Mouse (Mus musculus) neutrophil, adult 83 days (primary cell): ENCODE data around the gene Olfr586. TPM values are rescaled to one million over a fixed set of nuclear protein-coding genes. Genes with fewer than 3 reads are reported as not detected.

Source experiments
- total RNA-seq, 2 experiments: library from RNA; stranded (reverse); gene quantifications; one replicate each; pipeline ENCODE4 v1.2.4; 2023

Gene Olfr586
- not detected for total RNA-seq

GRCm38 (mm10) chr7:103125538-103125937 lies at the start of gene Olfr586:
Gene Olfr586, minus strand, starts transcription at chr7:103125638.

DNA sequence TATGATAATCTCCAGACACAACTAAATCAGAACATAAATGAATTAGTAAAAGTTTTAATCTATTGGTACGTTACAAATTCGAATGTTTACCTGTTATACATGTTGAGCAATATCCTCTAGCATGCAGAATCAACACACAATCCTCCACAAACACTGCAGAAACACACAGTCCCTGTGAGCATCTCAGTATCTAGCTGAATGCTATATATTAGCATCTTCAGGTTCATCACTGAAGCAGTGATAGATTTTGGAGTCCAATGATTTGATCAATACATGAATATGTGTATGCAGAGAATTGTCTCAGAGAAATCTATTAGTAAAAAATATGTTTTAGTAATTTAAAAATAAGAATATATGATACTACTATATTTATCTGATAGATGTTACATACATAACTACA lies 30.8 kb upstream of the Olfr586 start, which contains the start of gene Olfr589:
TSS of gene Olfr589 (minus strand) at position 101 of the 400 bp plus-strand sequence.

DNA sequence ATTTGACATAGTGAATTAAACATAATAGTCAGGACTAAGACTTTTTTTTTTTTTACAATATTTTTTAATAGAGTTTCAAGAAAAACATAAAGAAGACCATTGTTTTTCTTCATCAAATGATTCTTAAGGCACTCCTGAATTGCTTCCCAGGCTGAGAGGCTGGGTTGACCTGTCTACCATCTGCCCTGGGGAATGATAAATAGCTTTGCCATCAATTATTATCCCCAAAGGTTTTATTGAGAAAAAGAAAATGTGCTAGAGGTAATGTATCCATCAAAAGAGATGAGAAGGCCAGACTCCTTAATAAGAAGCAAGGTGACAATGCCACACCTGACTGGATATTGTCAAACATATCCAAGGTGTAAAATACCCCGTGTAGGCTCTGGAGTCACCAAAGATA lies 15.1 kb upstream of the Olfr586 start, which contains the start of gene Olfr588-ps1:
TSS of gene Olfr588-ps1 (plus strand) at position 301 of the 400 bp plus-strand sequence.

DNA sequence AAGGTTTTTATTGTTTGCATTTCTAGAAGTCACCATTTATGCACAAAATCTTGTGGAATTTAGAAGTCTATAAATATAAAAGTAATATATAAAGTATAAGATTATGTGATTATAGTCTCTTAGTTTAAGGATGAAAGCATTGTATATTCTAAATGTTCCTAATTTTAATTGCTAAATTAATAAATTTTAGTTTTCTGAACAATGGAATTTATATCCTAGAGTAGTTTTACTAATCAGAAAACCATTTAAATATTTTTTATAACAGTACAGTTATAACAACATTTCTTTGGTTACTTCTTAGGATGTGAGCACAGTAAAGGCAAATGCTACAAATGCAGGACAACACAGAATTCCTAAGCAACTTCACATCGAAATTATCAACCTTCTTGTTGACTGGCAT lies 28.0 kb downstream of the Olfr586 start, which contains the start of gene Olfr585:
TSS of gene Olfr585 (plus strand) at position 301 of the 400 bp plus-strand sequence.

DNA sequence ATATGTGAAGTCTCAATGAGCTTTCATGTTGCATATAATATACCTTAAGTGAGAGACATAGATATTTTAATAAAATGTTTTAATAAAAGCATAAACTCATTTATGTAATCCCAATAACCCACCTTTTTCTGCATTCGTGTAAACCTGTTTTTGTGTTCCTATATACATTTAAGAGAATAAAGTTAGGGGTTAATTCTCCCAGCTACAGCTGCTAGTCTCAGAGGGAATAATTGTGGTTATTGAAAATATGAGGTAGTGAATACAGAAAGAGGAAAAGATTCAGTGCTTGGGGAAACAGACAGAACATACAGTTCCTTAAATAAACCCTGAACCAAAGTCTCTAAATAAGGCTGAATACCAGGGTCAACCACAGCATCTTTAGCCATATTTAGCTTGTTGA lies 43.9 kb downstream of the Olfr586 start, which contains the start of gene Olfr584:
TSS of gene Olfr584 (plus strand) at position 301 of the 400 bp plus-strand sequence.

Other genes with a start within 250 kb of the Olfr586 start
- gene Olfr568, start 248.5 kb downstream of the Olfr586 start, total RNA-seq, result not detected
- not detected for gene Olfr569, start 234.8 kb downstream of the Olfr586 start, total RNA-seq
- gene Olfr570, start 231.1 kb downstream of the Olfr586 start, total RNA-seq, result not detected
- not detected for gene Olfr571, start 208.1 kb downstream of the Olfr586 start, total RNA-seq
- gene Olfr572, start 201.2 kb downstream of the Olfr586 start, total RNA-seq, result not detected
- gene Olfr573-ps1, start 183.1 kb downstream of the Olfr586 start, total RNA-seq, result not detected
- not detected for gene Olfr574, start 177.2 kb downstream of the Olfr586 start, total RNA-seq
- not detected for gene Olfr575, start 166.9 kb downstream of the Olfr586 start, total RNA-seq
- gene Olfr576, start 163.0 kb downstream of the Olfr586 start, total RNA-seq, result not detected
- gene Olfr577, start 149.7 kb downstream of the Olfr586 start, total RNA-seq, result not detected
- not detected for gene Olfr578, start 136.3 kb downstream of the Olfr586 start, total RNA-seq
- gene Olfr582, start 87.6 kb downstream of the Olfr586 start, total RNA-seq, result not detected
- not detected for gene Olfr583, start 74.3 kb downstream of the Olfr586 start, total RNA-seq
- not detected for gene Olfr584, start 43.8 kb downstream of the Olfr586 start, total RNA-seq
- not detected for gene Olfr585, start 27.9 kb downstream of the Olfr586 start, total RNA-seq
- gene Olfr588-ps1, start 15.2 kb upstream of the Olfr586 start, total RNA-seq, result not detected
- not detected for gene Olfr589, start 30.7 kb upstream of the Olfr586 start, total RNA-seq
- gene Olfr591, start 52.7 kb upstream of the Olfr586 start, total RNA-seq, result not detected
- gene Olfr592, start 59.2 kb upstream of the Olfr586 start, total RNA-seq, result not detected
- gene Olfr593, start 86.2 kb upstream of the Olfr586 start, total RNA-seq, result not detected
- not detected for gene Olfr594, start 91.4 kb upstream of the Olfr586 start, total RNA-seq
- not detected for gene Usp17ld, start 126.9 kb upstream of the Olfr586 start, total RNA-seq
- not detected for gene Olfr596, start 180.0 kb upstream of the Olfr586 start, total RNA-seq
- not detected for gene Olfr597, start 190.7 kb upstream of the Olfr586 start, total RNA-seq
- not detected for gene Olfr598, start 197.9 kb upstream of the Olfr586 start, total RNA-seq
- gene Olfr599, start 210.3 kb upstream of the Olfr586 start, total RNA-seq, result not detected
- gene Olfr600, start 224.0 kb upstream of the Olfr586 start, total RNA-seq, result not detected
- not detected for gene Olfr601, start 237.0 kb upstream of the Olfr586 start, total RNA-seq